Mouse (Mus musculus): ENCODE measurements around the gene Mlec. TPM values are rescaled to one million over a fixed set of nuclear protein-coding genes. Genes with fewer than 3 reads are reported as not detected.

The Mlec gene
- total RNA-seq, 2 experiments from 2014 or later, result 86.2 to 87.5 TPM

- DNase-seq (ENCODE audit: low spot score in 2 of 2), result no peak
- intact Hi-C loops (cut with DNase I), result no loop called here
Measured at GRCm38 (mm10) chr5:115099991-115100390, 58.0 kb downstream of the Mlec start.

GRCm38 (mm10) chr5:115099530-115099929, 58.4 kb downstream of the Mlec start:
- DNase-seq (ENCODE audit: low spot score in 2 of 2), result no peak
- intact Hi-C loops (cut with DNase I), result no loop called here

- DNase-seq (ENCODE audit: low spot score in 2 of 2), result no peak
- intact Hi-C loops (cut with DNase I), result no loop called here
Measured at GRCm38 (mm10) chr5:115098195-115098594, 59.8 kb downstream of the Mlec start, which contains the start of gene Gm10401. TSS of gene Gm10401 (minus strand) at chr5:115098295.

Other genes starting within 250 kb of the Mlec start
- under 1 TPM in 1 of 2 experiments, not detected in 1; 0.50 TPM for gene Oasl1, start 234.9 kb downstream of the Mlec start, total RNA-seq (2021)
- 100 to 1,000 TPM; 201 to 203 TPM for gene 2210016L21Rik, start 216.0 kb downstream of the Mlec start, total RNA-seq (2021)
- gene Hnf1a, start 187.1 kb downstream of the Mlec start, total RNA-seq (2021), result not detected
- 10 to 100 TPM; 91.9 to 92.5 TPM for gene Sppl3, start 147.0 kb downstream of the Mlec start, total RNA-seq (2021)
- not detected for gene Gm10401, start 59.9 kb downstream of the Mlec start, total RNA-seq (2021)
- 1 to 10 TPM; 6.8 TPM for gene Acads, start 38.8 kb downstream of the Mlec start, total RNA-seq (2021)
- 10 to 100 TPM; 27.1 to 28.8 TPM for gene Unc119b, start 23.2 kb downstream of the Mlec start, total RNA-seq (2021)
- 100 to 1,000 TPM; 295 to 302 TPM for gene Cabp1, start 36.2 kb upstream of the Mlec start, total RNA-seq (2021)
- gene Pop5, start 77.7 kb upstream of the Mlec start, total RNA-seq (2021), result 100 to 1,000 TPM; 104 to 110 TPM
- 100 to 1,000 TPM; 248 to 266 TPM for gene Rnf10, start 114.7 kb upstream of the Mlec start, total RNA-seq (2021)
- gene Coq5, start 121.5 kb upstream of the Mlec start, total RNA-seq (2021), result 10 to 100 TPM; 39.3 to 39.7 TPM
- 100 to 1,000 TPM; 713 to 752 TPM for gene Dynll1, start 142.8 kb upstream of the Mlec start, total RNA-seq (2021)
- gene Srsf9, start 169.0 kb upstream of the Mlec start, total RNA-seq (2021), result 10 to 100 TPM; 71.0 to 77.6 TPM
- gene Gatc, start 183.0 kb upstream of the Mlec start, total RNA-seq (2021), result 10 to 100 TPM; 19.9 to 20.9 TPM
- 10 to 100 TPM; 27.0 to 29.0 TPM for gene Triap1, start 183.0 kb upstream of the Mlec start, total RNA-seq (2021)
- gene Cox6a1, start 190.8 kb upstream of the Mlec start, total RNA-seq (2021), result 100 to 1,000 TPM; 793 to 810 TPM